In the genomic region with DNA sequence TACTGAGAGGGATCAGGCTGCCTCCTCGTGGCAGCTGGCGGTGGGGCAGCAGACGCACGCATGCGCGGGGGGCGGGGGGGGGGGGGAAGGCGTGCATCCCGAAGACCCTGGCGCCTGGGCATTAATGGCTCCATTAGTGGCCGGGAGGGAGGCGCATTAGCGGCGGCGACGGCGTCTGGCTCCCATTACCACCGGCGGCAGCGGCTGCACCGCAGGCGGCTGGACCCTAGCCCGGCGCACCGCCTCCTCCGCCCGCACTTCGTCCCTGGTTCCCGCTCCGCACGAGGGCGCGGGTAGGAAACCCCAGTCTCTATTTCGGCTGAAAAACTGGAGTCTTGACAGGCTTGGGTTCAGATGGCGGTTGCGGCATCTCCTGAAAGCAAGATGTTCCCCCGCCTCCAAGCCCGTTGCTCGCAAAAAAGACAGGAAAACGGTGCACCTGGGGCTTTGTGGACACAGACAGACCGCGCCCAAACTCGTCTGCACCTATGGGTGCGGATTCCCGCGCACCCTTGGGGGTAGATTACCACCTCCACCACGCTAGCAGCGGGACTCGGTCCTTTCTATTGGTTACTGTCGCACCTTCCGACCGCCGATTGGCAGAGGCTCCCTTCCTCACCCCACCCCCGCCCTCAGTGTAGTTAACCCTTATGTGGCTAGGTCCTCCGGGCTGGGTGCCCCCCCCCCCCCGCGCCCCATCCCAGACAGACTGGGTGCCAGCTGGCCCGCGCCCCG, we compare ENCODE assay signal across 9 mouse cellular contexts. TPM values are rescaled to one million over a fixed set of nuclear protein-coding genes. Genes with fewer than 3 reads are reported as not detected.
A peak's percentile ranks its signal among the peaks of the same experiment; 100 is the strongest.
DNase-seq lines count a peak whose midpoint lies in the region; ATAC-seq and TF ChIP-seq lines count a peak whose summit lies in the region.
"Had no signal": no experiment of that assay in that cellular context is flagged by ENCODE, and none has a peak within 500 bp of the region (broad histone marks: within the 10 kb centered on the region; RNA-seq: fewer than 3 reads in every experiment).

No protein-coding gene starts in this region.

- TF ChIP-seq EP300 in MEL (IDR thresholded peaks at IDR 0.05; ENCODE audit: low read depth in 1 of 2, low read length in 2 of 2): peak in 1 of 2 experiments; percentile 43; a peak in 2 of 4 replicates

- H3K27ac ChIP-seq in MEL (ENCODE audit: control insufficient read depth, low read depth, low read length): peak overlapping the region; percentile 94
- H3K27ac ChIP-seq in hindbrain, embryonic 11.5 days (ENCODE audit: low read depth, low read length): peak overlapping the region; percentile 99
- peak overlapping the region; percentile 99 for H3K27ac ChIP-seq in lung, embryonic 16.5 days (ENCODE audit: low read length)

- no peaks in the 10 kb centered on the region for H3K27me3 ChIP-seq in MEL (ENCODE audit: control insufficient read depth in 1 of 2, insufficient read depth in 2 of 2, low read length in 2 of 2)
- H3K27me3 ChIP-seq in hindbrain, embryonic 11.5 days (ENCODE audit: control insufficient read depth, insufficient read depth, low read length): no peaks in the 10 kb centered on the region
- H3K27me3 ChIP-seq in lung, embryonic 16.5 days (ENCODE audit: control insufficient read depth, insufficient read depth, low read depth, low read length): no peaks in the 10 kb centered on the region

- H3K4me3 ChIP-seq in MEL (ENCODE audit: control insufficient read depth in 1 of 2, insufficient read depth in 1 of 2, low read depth in 2 of 2, low read length in 2 of 2): peak overlapping the region; percentile 42 to 45
- peak overlapping the region; percentile 60 for H3K4me3 ChIP-seq in hindbrain, embryonic 11.5 days (ENCODE audit: low read depth, low read length)
- peak overlapping the region; percentile 66 for H3K4me3 ChIP-seq in lung, embryonic 16.5 days (ENCODE audit: low read length)

- TF ChIP-seq CTCF in MEL (IDR thresholded peaks at IDR 0.05 in 2 of 3, conservative IDR thresholded peaks at IDR 0.05 in 1 of 3; ENCODE audit: control insufficient read depth in 1 of 3, insufficient read depth in 1 of 3, low read depth in 2 of 3, low read length in 3 of 3, poor library complexity in 1 of 3, severe bottlenecking in 1 of 3): peak in 2 of 3 experiments; percentile 57 to 82; a peak in 4 of 6 replicates

- TF ChIP-seq RAD21 in MEL (IDR thresholded peaks at IDR 0.05; ENCODE audit: low read depth, low read length): peak; percentile 59; the same call in 1 of the 2 replicates

- peak; percentile 76 for ATAC-seq in hindbrain, embryonic 11.5 days (ENCODE audit: low FRiP score)
- ATAC-seq in lung, embryonic 16.5 days (ENCODE audit: low read depth): peak; percentile 66

- H3K9ac ChIP-seq in MEL (ENCODE audit: control insufficient read depth, low read depth, low read length, poor library complexity, severe bottlenecking): peak overlapping the region; percentile 71
- peak overlapping the region; percentile 81 for H3K9ac ChIP-seq in hindbrain, embryonic 11.5 days (ENCODE audit: low read depth, low read length)
- peak overlapping the region; percentile 79 for H3K9ac ChIP-seq in lung, embryonic 16.5 days (ENCODE audit: low read length)

- H3K4me1 ChIP-seq in MEL (ENCODE audit: control insufficient read depth in 1 of 2, insufficient read depth in 2 of 2, low read length in 2 of 2): peaks cover 31 to 50% of the 10 kb centered on the region in 2 experiments
- H3K4me1 ChIP-seq in hindbrain, embryonic 11.5 days (replicated peaks; ENCODE audit: control insufficient read depth, insufficient read depth, low read length): peaks cover 26% of the 10 kb centered on the region
- peaks cover 41% of the 10 kb centered on the region for H3K4me1 ChIP-seq in lung, embryonic 16.5 days (replicated peaks; ENCODE audit: control insufficient read depth, insufficient read depth, low read length)

- H3K79me2 ChIP-seq in MEL (ENCODE audit: control insufficient read depth, insufficient read depth, low read length, poor library complexity): peaks cover 23% of the 10 kb centered on the region

- H3K9me3 ChIP-seq in MEL (replicated peaks; ENCODE audit: insufficient read depth, low read length): no peaks in the 10 kb centered on the region
- H3K9me3 ChIP-seq in hindbrain, embryonic 11.5 days (ENCODE audit: control insufficient read depth, low read length): no peaks in the 10 kb centered on the region
- H3K9me3 ChIP-seq in lung, embryonic 16.5 days (ENCODE audit: control insufficient read depth, low read length): no peaks in the 10 kb centered on the region

- WGBS in hindbrain, embryonic 11.5 days: under 1% methylated on average over 53 of the region's 60 CpGs
- under 1% methylated on average over 52 of the region's 60 CpGs for WGBS in lung, embryonic 16.5 days

- peak; percentile 98 for DNase-seq in MEL (ENCODE audit: low read depth, low spot score)
- peak; percentile 84 for DNase-seq in cerebellum, adult 18-20 months
- peak; percentile 75 for DNase-seq in forelimb bud, embryonic 11.5 days (ENCODE audit: low read depth, low spot score)
- peak; percentile 86 for DNase-seq in hindbrain, embryonic 11.5 days (ENCODE audit: low spot score)
- peak; percentile 81 to 86 for DNase-seq in layer of hippocampus, postnatal 10 days (ENCODE audit: low spot score in 2 of 2)
- peak; percentile 83 for DNase-seq in ovary, adult 18-20 months (ENCODE audit: low spot score)
- peak; percentile 89 to 96 for DNase-seq in thymus, adult 18-20 months

- peak; percentile 61 to 81; a peak in 3 of 4 replicates for TF ChIP-seq POLR2A in MEL (IDR thresholded peaks at IDR 0.05; ENCODE audit: control insufficient read depth in 1 of 2, insufficient read depth in 1 of 2, low read depth in 1 of 2, low read length in 2 of 2, poor library complexity in 1 of 2)

- H3K36me3 ChIP-seq in MEL (ENCODE audit: control insufficient read depth in 1 of 2, insufficient read depth in 2 of 2, low read length in 2 of 2): peaks cover 0 to 47% of the 10 kb centered on the region in 2 experiments; a peak in 2 of 4 replicates
- no peaks in the 10 kb centered on the region for H3K36me3 ChIP-seq in hindbrain, embryonic 11.5 days (ENCODE audit: control insufficient read depth, insufficient read depth, low read length)
- no peaks in the 10 kb centered on the region for H3K36me3 ChIP-seq in lung, embryonic 16.5 days (ENCODE audit: control insufficient read depth, insufficient read depth, low read length)

- peak overlapping the region; percentile 98 for H3K4me2 ChIP-seq in hindbrain, embryonic 11.5 days (replicated peaks; ENCODE audit: low read depth, low read length)
- H3K4me2 ChIP-seq in lung, embryonic 16.5 days (ENCODE audit: low read depth, low read length): peak overlapping the region; percentile 90

TF ChIP-seq in MEL, 35 proteins besides CTCF, POLR2A, EP300 and RAD21 (continues in another document):
- TF ChIP-seq ELF1 (IDR thresholded peaks at IDR 0.05; ENCODE audit: low read depth, low read length) (no peak), NRF1 (IDR thresholded peaks at IDR 0.05; ENCODE audit: insufficient read depth, low read depth, low read length, poor library complexity, severe bottlenecking) (peak; percentile 78), TBP (IDR thresholded peaks at IDR 0.05; ENCODE audit: low read depth, low read length) (peak; percentile 90), TAL1 (IDR thresholded peaks at IDR 0.05; ENCODE audit: low read length) (no peak), E2F4 (IDR thresholded peaks at IDR 0.05; ENCODE audit: borderline replicate concordance, low read depth, low read length) (peak; percentile 89), ZMIZ1 (IDR thresholded peaks at IDR 0.05; ENCODE audit: low read depth, low read length) (peak; percentile 80; the same call in 1 of the 2 replicates), HCFC1 (IDR thresholded peaks at IDR 0.05; ENCODE audit: low read depth, low read length) (peak; percentile 67; the same call in 1 of the 2 replicates), MAX (IDR thresholded peaks at IDR 0.05; ENCODE audit: low read length) (peak; percentile 76), CHD2 (IDR thresholded peaks at IDR 0.05; ENCODE audit: low read length) (no peak; the same call in 1 of the 2 replicates)

RNA-seq across cellular contexts. Expression of a gene that starts 11.0 kb away (rescaled TPM):
- total RNA-seq in MEL (2012; rRNA removed): 56.6 and 57.2 TPM in 2 replicates
- 100 to 1,000 TPM; 157 TPM for polyA plus RNA-seq in MEL (2012; ENCODE audit: insufficient read depth in 1 of 2, insufficient read length in 2 of 2, low read depth in 1 of 2, low replicate concordance in 2 of 2, missing spikeins in 1 of 2)
- polyA plus RNA-seq in hindbrain, embryonic 11.5 days (2014; fragmentation: Nextera tagmentation; extraction: Ambion mirVana): 25.4 and 39.0 TPM in 2 replicates
- 100 to 1,000 TPM; 234 to 267 TPM for total RNA-seq in layer of hippocampus, postnatal 10 days (2021)
- polyA plus RNA-seq in lung, embryonic 16.5 days (2015; fragmentation: Nextera tagmentation; extraction: Ambion mirVana): 23.5 and 28.9 TPM in 2 replicates

RNA-seq across cellular contexts. Expression of a gene that starts 19.3 kb away (rescaled TPM):
- 85.1 and 85.6 TPM in 2 replicates for total RNA-seq in MEL (2012; rRNA removed)
- 100 to 1,000 TPM; 110 to 180 TPM for polyA plus RNA-seq in MEL (2012; ENCODE audit: insufficient read depth in 1 of 2, insufficient read length in 2 of 2, low read depth in 1 of 2, low replicate concordance in 2 of 2, missing spikeins in 1 of 2)
- 335 and 344 TPM in 2 replicates for polyA plus RNA-seq in hindbrain, embryonic 11.5 days (2014; fragmentation: Nextera tagmentation; extraction: Ambion mirVana)
- total RNA-seq in layer of hippocampus, postnatal 10 days (2021): 10 to 100 TPM; 63.0 to 67.6 TPM
- 170 and 173 TPM in 2 replicates for polyA plus RNA-seq in lung, embryonic 16.5 days (2015; fragmentation: Nextera tagmentation; extraction: Ambion mirVana)

RNA-seq across cellular contexts. Expression of a gene that starts 22.7 kb away (rescaled TPM):
- not detected in 2 replicates for total RNA-seq in MEL (2012; rRNA removed)
- under 1 TPM in 1 of 2 experiments, not detected in 1; 0.11 TPM for polyA plus RNA-seq in MEL (2012; ENCODE audit: insufficient read depth in 1 of 2, insufficient read length in 2 of 2, low read depth in 1 of 2, low replicate concordance in 2 of 2, missing spikeins in 1 of 2)
- 0.86 and 1.3 TPM in 2 replicates for polyA plus RNA-seq in hindbrain, embryonic 11.5 days (2014; fragmentation: Nextera tagmentation; extraction: Ambion mirVana)
- under 1 TPM; 0.27 to 0.30 TPM for total RNA-seq in layer of hippocampus, postnatal 10 days (2021)
- 0.13 TPM in 1 of 2 replicates, not detected in the other for polyA plus RNA-seq in lung, embryonic 16.5 days (2015; fragmentation: Nextera tagmentation; extraction: Ambion mirVana)
- polyA plus RNA-seq: large intestine, adult 2 months had no signal

RNA-seq across cellular contexts. Expression of a gene that starts 27.4 kb away (rescaled TPM):
- not detected in 2 replicates for total RNA-seq in MEL (2012; rRNA removed)
- not detected for polyA plus RNA-seq in MEL (2012; ENCODE audit: insufficient read depth in 1 of 2, insufficient read length in 2 of 2, low read depth in 1 of 2, low replicate concordance in 2 of 2, missing spikeins in 1 of 2)
- polyA plus RNA-seq in hindbrain, embryonic 11.5 days (2014; fragmentation: Nextera tagmentation; extraction: Ambion mirVana): 9.9 and 10.6 TPM in 2 replicates
- 10 to 100 TPM; 66.4 to 70.3 TPM for total RNA-seq in layer of hippocampus, postnatal 10 days (2021)
- polyA plus RNA-seq in lung, embryonic 16.5 days (2015; fragmentation: Nextera tagmentation; extraction: Ambion mirVana): 0.14 and 0.49 TPM in 2 replicates

RNA-seq across cellular contexts. Expression of a gene that starts 27.9 kb away (rescaled TPM):
- 18.4 and 24.6 TPM in 2 replicates for total RNA-seq in MEL (2012; rRNA removed)
- 10 to 100 TPM in 1 of 2 experiments, not detected in 1; 33.2 TPM for polyA plus RNA-seq in MEL (2012; ENCODE audit: insufficient read depth in 1 of 2, insufficient read length in 2 of 2, low read depth in 1 of 2, low replicate concordance in 2 of 2, missing spikeins in 1 of 2)
- 12.8 and 14.2 TPM in 2 replicates for polyA plus RNA-seq in hindbrain, embryonic 11.5 days (2014; fragmentation: Nextera tagmentation; extraction: Ambion mirVana)
- 10 to 100 TPM; 38.1 to 39.5 TPM for total RNA-seq in layer of hippocampus, postnatal 10 days (2021)
- polyA plus RNA-seq in lung, embryonic 16.5 days (2015; fragmentation: Nextera tagmentation; extraction: Ambion mirVana): 10.5 and 13.6 TPM in 2 replicates

Comparison
In these comparisons a context has a peak if more than half of its experiments do, and no peak if none do; other contexts are left out.
1. Peak in every context shown above with its lines: DNase-seq, ATAC-seq, H3K4me3 ChIP-seq and H3K27ac ChIP-seq.